Mouse (Mus musculus) forebrain, embryonic 12.5 days (tissue): ENCODE measurements at regions not wholly inside any gene's neighbourhood (a gene's known extent, or its start where the extent isn't known, plus 50 kb on each side); places are given as distances from the start of the nearest gene placed in this dataset.
"Not testable (repeated sequence)": the region's sequence is repeated elsewhere in the genome, so short reads cannot be mapped to it uniquely, and the experiment has no call there.

ENCODE experiments used
- ATAC-seq: fragments of 200-750 bp; cut with Nextera tagmentation; 2 replicates; pipeline ENCODE4 v1.8.0; 2017; ENCODE audit warnings: moderate TSS enrichment; ENCODE audit not compliant: low FRiP score
- H3K27ac ChIP-seq: fragments of 300-500 bp; sonication (generic); 2 replicates; pipeline ENCODE4 v1.5.1; 2016; ENCODE audit warnings: mild to moderate bottlenecking
- H3K27me3 ChIP-seq: fragments of 300-500 bp; sonication (generic); 2 replicates; pipeline ENCODE4 v1.6.1; 2016; ENCODE audit warnings: mild to moderate bottlenecking
- H3K36me3 ChIP-seq: fragments of 300-500 bp; sonication (generic); replicated peaks from 2 replicates; pipeline ENCODE4 v1.6.1; 2016; ENCODE audit warnings: mild to moderate bottlenecking
- H3K4me1 ChIP-seq: fragments of 300-500 bp; sonication (generic); 2 replicates; pipeline ENCODE4 v1.6.1; 2016
- H3K4me2 ChIP-seq: fragments of 300-500 bp; sonication (generic); 2 replicates; pipeline ENCODE4 v1.6.1; 2016; ENCODE audit warnings: mild to moderate bottlenecking, moderate library complexity
- H3K4me3 ChIP-seq: fragments of 300-500 bp; sonication (generic); replicated peaks from 2 replicates; pipeline ENCODE4 v1.5.1; 2016; ENCODE audit warnings: mild to moderate bottlenecking
- H3K9ac ChIP-seq: fragments of 300-500 bp; sonication (generic); 2 replicates; pipeline ENCODE4 v1.6.1; 2016; ENCODE audit warnings: mild to moderate bottlenecking
- H3K9me3 ChIP-seq: fragments of 300-500 bp; sonication (generic); 2 replicates; pipeline ENCODE4 v1.6.1; 2016
- WGBS: fragments of 180-500 bp; shearing (Covaris S2); methylation state at CpG from one replicate; pipeline ENCODE4 v1.1.7; 2016; 5-methylcytosine and 5-hydroxymethylcytosine counted together

- H3K4me1 ChIP-seq, H3K4me2 ChIP-seq, H3K36me3 ChIP-seq, H3K9ac ChIP-seq, H3K27me3 ChIP-seq, H3K9me3 ChIP-seq, H3K27ac ChIP-seq, ATAC-seq, H3K4me3 ChIP-seq: not testable (repeated sequence)
- 83% methylated on average over 3 of the region's 3 CpGs for WGBS
Measured at GRCm38 (mm10) chr10:55485396-55486025, 621.2 kb upstream of the Msl3l2 start.

GRCm38 (mm10) chr10:55522706-55523105 is 584.0 kb upstream of the Msl3l2 start:
- Histone ChIP-seq H3K36me3 (no peaks in the 10 kb centered on the region), H3K9ac (no peak overlapping the region), H3K9me3 (no peaks in the 10 kb centered on the region), H3K4me1 (no peaks in the 10 kb centered on the region), H3K27me3 (no peaks in the 10 kb centered on the region), H3K4me2 (no peak overlapping the region), H3K4me3 (no peak overlapping the region), H3K27ac (no peak overlapping the region)
- no peak for ATAC-seq
- WGBS: 89% methylated on average over 1 of the region's 1 CpGs

- ATAC-seq: no peak
- H3K27me3 ChIP-seq: no peaks in the 10 kb centered on the region
- no peaks in the 10 kb centered on the region for H3K9me3 ChIP-seq
- no peak overlapping the region for H3K4me3 ChIP-seq
- no peaks in the 10 kb centered on the region for H3K4me1 ChIP-seq
- H3K36me3 ChIP-seq: no peaks in the 10 kb centered on the region
- H3K4me2 ChIP-seq: no peak overlapping the region
- H3K9ac ChIP-seq: no peak overlapping the region
- no peak overlapping the region for H3K27ac ChIP-seq
Measured at GRCm38 (mm10) chr10:55537410-55537809, 569.3 kb upstream of the Msl3l2 start.

- ATAC-seq: no peak
- no peaks in the 10 kb centered on the region for H3K4me1 ChIP-seq
- H3K9me3 ChIP-seq: no peaks in the 10 kb centered on the region
- no peaks in the 10 kb centered on the region for H3K27me3 ChIP-seq
- WGBS: 92% methylated on average over 6 of the region's 6 CpGs
- H3K4me3 ChIP-seq: no peak overlapping the region
- H3K9ac ChIP-seq: no peak overlapping the region
- no peak overlapping the region for H3K4me2 ChIP-seq
- no peaks in the 10 kb centered on the region for H3K36me3 ChIP-seq
- no peak overlapping the region for H3K27ac ChIP-seq
Measured at GRCm38 (mm10) chr10:55546441-55547430, 560.0 kb upstream of the Msl3l2 start.

GRCm38 (mm10) chr10:55564961-55565360 is 541.8 kb upstream of the Msl3l2 start:
- H3K36me3 ChIP-seq: no peaks in the 10 kb centered on the region
- H3K4me3 ChIP-seq: no peak overlapping the region
- no peak overlapping the region for H3K27ac ChIP-seq
- H3K4me2 ChIP-seq: no peak overlapping the region
- ATAC-seq: no peak
- H3K4me1 ChIP-seq: no peaks in the 10 kb centered on the region
- H3K27me3 ChIP-seq: no peaks in the 10 kb centered on the region
- no peak overlapping the region for H3K9ac ChIP-seq
- no peaks in the 10 kb centered on the region for H3K9me3 ChIP-seq

- Histone ChIP-seq H3K9me3 (no peaks in the 10 kb centered on the region), H3K27me3 (no peaks in the 10 kb centered on the region), H3K4me2 (no peak overlapping the region), H3K27ac (no peak overlapping the region), H3K4me1 (no peaks in the 10 kb centered on the region), H3K4me3 (no peak overlapping the region), H3K9ac (no peak overlapping the region), H3K36me3 (no peaks in the 10 kb centered on the region)
- ATAC-seq: no peak
- 95% methylated on average over 1 of the region's 1 CpGs for WGBS
Measured at GRCm38 (mm10) chr10:55572689-55573088, 534.0 kb upstream of the Msl3l2 start.

- Histone ChIP-seq H3K9ac (no peak overlapping the region), H3K4me2 (no peak overlapping the region), H3K27me3 (no peaks in the 10 kb centered on the region), H3K27ac (no peak overlapping the region), H3K36me3 (no peaks in the 10 kb centered on the region), H3K4me3 (no peak overlapping the region), H3K4me1 (no peaks in the 10 kb centered on the region), H3K9me3 (no peaks in the 10 kb centered on the region)
- ATAC-seq: no peak
- WGBS: 81% methylated on average over 7 of the region's 7 CpGs
Measured at GRCm38 (mm10) chr10:55591013-55591412, 515.7 kb upstream of the Msl3l2 start.

GRCm38 (mm10) chr10:55591896-55592295 is 514.8 kb upstream of the Msl3l2 start:
- no peak overlapping the region for H3K4me3 ChIP-seq
- H3K27ac ChIP-seq: no peak overlapping the region
- H3K9me3 ChIP-seq: no peaks in the 10 kb centered on the region
- 71% methylated on average over 3 of the region's 3 CpGs for WGBS
- H3K4me1 ChIP-seq: no peaks in the 10 kb centered on the region
- no peak overlapping the region for H3K4me2 ChIP-seq
- H3K9ac ChIP-seq: no peak overlapping the region
- peak; percentile 68; the same call in 1 of the 2 replicates for ATAC-seq
- no peaks in the 10 kb centered on the region for H3K36me3 ChIP-seq
- H3K27me3 ChIP-seq: no peaks in the 10 kb centered on the region

- Histone ChIP-seq H3K4me2 (no peak overlapping the region), H3K4me3 (no peak overlapping the region), H3K27ac (no peak overlapping the region), H3K27me3 (no peaks in the 10 kb centered on the region), H3K36me3 (no peaks in the 10 kb centered on the region), H3K4me1 (no peaks in the 10 kb centered on the region), H3K9me3 (peaks cover 3% of the 10 kb centered on the region; the same call in 1 of the 2 replicates), H3K9ac (no peak overlapping the region)
- 91% methylated on average over 5 of the region's 5 CpGs for WGBS
- no peak for ATAC-seq
Measured at GRCm38 (mm10) chr10:55624566-55625287, 482.0 kb upstream of the Msl3l2 start.

- no peaks in the 10 kb centered on the region for H3K27me3 ChIP-seq
Measured at GRCm38 (mm10) chr10:55641332-55641731, 465.4 kb upstream of the Msl3l2 start.

More at GRCm38 (mm10) chr10:55641332-55641731, 465.4 kb upstream of the Msl3l2 start:
- Histone ChIP-seq H3K9me3 (no peaks in the 10 kb centered on the region), H3K36me3 (no peaks in the 10 kb centered on the region), H3K4me3 (no peak overlapping the region), H3K27ac (no peak overlapping the region), H3K4me2 (no peak overlapping the region), H3K9ac (no peak overlapping the region), H3K4me1 (no peaks in the 10 kb centered on the region)
- ATAC-seq: no peak
- whole genome bisulfite sequencing: 90% methylated on average over 3 of the region's 3 CpGs
